9 mouse cellular contexts compared by ENCODE assay signal in genomic region chr14:11709798-11710197, GRCm38 (mm10).
A peak's percentile ranks its signal among the peaks of the same experiment; 100 is the strongest.
DNase-seq lines count a peak whose midpoint lies in the region; ATAC-seq and TF ChIP-seq lines count a peak whose summit lies in the region.
"Had no signal": no experiment of that assay in that cellular context is flagged by ENCODE, and none has a peak within 500 bp of the region (broad histone marks: within the 10 kb centered on the region; RNA-seq: fewer than 3 reads in every experiment).

No protein-coding gene starts in this region.

- peak; percentile 83 for DNase-seq in midbrain, embryonic 14.5 days
- DNase-seq in cerebellum, adult 2 months, result peak; percentile 63 to 70
- DNase-seq in gastrocnemius, postnatal 14 days, result peak; percentile 23
- no peak for DNase-seq in thymus, postnatal 25 days

- H3K4me2 ChIP-seq in hindbrain, embryonic 13.5 days, result no peak overlapping the region
- no peak overlapping the region for H3K4me2 ChIP-seq in hindbrain, embryonic 12.5 days (replicated peaks)
- no peak overlapping the region for H3K4me2 ChIP-seq in midbrain, embryonic 14.5 days (ENCODE audit: low read length)
- H3K4me2 ChIP-seq in midbrain, embryonic 13.5 days (replicated peaks), result no peak overlapping the region
- H3K4me2 ChIP-seq in heart, embryonic 11.5 days, result no peak overlapping the region

- no peak for ATAC-seq in hindbrain, embryonic 13.5 days (ENCODE audit: low FRiP score)
- no peak for ATAC-seq in hindbrain, embryonic 12.5 days (ENCODE audit: low FRiP score)
- ATAC-seq in midbrain, embryonic 14.5 days (ENCODE audit: low FRiP score, low TSS enrichment), result no peak
- ATAC-seq in midbrain, embryonic 13.5 days, result no peak
- ATAC-seq in heart, embryonic 11.5 days (replicated peaks; ENCODE audit: insufficient number of reproducible peaks, low FRiP score, low TSS enrichment), result no peak

- no peaks in the 10 kb centered on the region for H3K36me3 ChIP-seq in hindbrain, embryonic 13.5 days
- no peaks in the 10 kb centered on the region for H3K36me3 ChIP-seq in hindbrain, embryonic 12.5 days
- no peaks in the 10 kb centered on the region for H3K36me3 ChIP-seq in midbrain, embryonic 14.5 days (ENCODE audit: control insufficient read depth, insufficient read depth, low read length)
- H3K36me3 ChIP-seq in midbrain, embryonic 13.5 days, result no peaks in the 10 kb centered on the region
- H3K36me3 ChIP-seq in heart, embryonic 11.5 days (ENCODE audit: control insufficient read depth, insufficient read depth, low read length), result no peaks in the 10 kb centered on the region

- TF ChIP-seq CTCF in cerebellum, adult 2 months (IDR thresholded peaks at IDR 0.05; ENCODE audit: borderline replicate concordance, insufficient read depth, low read depth, low read length), result no peak

- no peak overlapping the region for H3K9ac ChIP-seq in hindbrain, embryonic 13.5 days
- no peak overlapping the region for H3K9ac ChIP-seq in hindbrain, embryonic 12.5 days
- no peak overlapping the region for H3K9ac ChIP-seq in midbrain, embryonic 14.5 days (replicated peaks; ENCODE audit: low read length)
- no peak overlapping the region for H3K9ac ChIP-seq in midbrain, embryonic 13.5 days (replicated peaks)
- no peak overlapping the region for H3K9ac ChIP-seq in heart, embryonic 11.5 days (ENCODE audit: low read depth, low read length)

- no peak for TF ChIP-seq POLR2A in cerebellum, adult 2 months (IDR thresholded peaks at IDR 0.05; ENCODE audit: borderline replicate concordance, insufficient read depth, low read length)

- H3K4me1 ChIP-seq in hindbrain, embryonic 13.5 days (replicated peaks), result peaks cover 22% of the 10 kb centered on the region
- peaks cover 10% of the 10 kb centered on the region; the same call in 1 of the 2 replicates for H3K4me1 ChIP-seq in hindbrain, embryonic 12.5 days
- H3K4me1 ChIP-seq in midbrain, embryonic 14.5 days (ENCODE audit: control insufficient read depth, insufficient read depth, low read length), result peaks cover 11% of the 10 kb centered on the region
- peaks cover 20% of the 10 kb centered on the region for H3K4me1 ChIP-seq in midbrain, embryonic 13.5 days (replicated peaks)
- H3K4me1 ChIP-seq in cerebellum, adult 2 months (ENCODE audit: control insufficient read depth, insufficient read depth, low read length), result 0 out of 2 replicates have a peak, but pooled peaks cover 1% of the 10 kb centered on the region
- peaks cover 12% of the 10 kb centered on the region for H3K4me1 ChIP-seq in heart, embryonic 11.5 days (ENCODE audit: control insufficient read depth, insufficient read depth, low read length)

- peaks cover 3% of the 10 kb centered on the region; the same call in 1 of the 2 replicates for H3K9me3 ChIP-seq in hindbrain, embryonic 13.5 days
- H3K9me3 ChIP-seq in hindbrain, embryonic 12.5 days (replicated peaks), result no peaks in the 10 kb centered on the region
- H3K9me3 ChIP-seq in midbrain, embryonic 14.5 days (ENCODE audit: control insufficient read depth, low read length), result 0 out of 2 replicates have a peak, but pooled peaks cover 2% of the 10 kb centered on the region
- H3K9me3 ChIP-seq in midbrain, embryonic 13.5 days, result no peaks in the 10 kb centered on the region
- H3K9me3 ChIP-seq in heart, embryonic 11.5 days (replicated peaks; ENCODE audit: control insufficient read depth, low read length), result no peaks in the 10 kb centered on the region

- H3K27me3 ChIP-seq in hindbrain, embryonic 13.5 days, result no peaks in the 10 kb centered on the region
- H3K27me3 ChIP-seq in hindbrain, embryonic 12.5 days, result no peaks in the 10 kb centered on the region
- H3K27me3 ChIP-seq in midbrain, embryonic 14.5 days (ENCODE audit: control insufficient read depth, insufficient read depth, low read length), result no peaks in the 10 kb centered on the region
- H3K27me3 ChIP-seq in midbrain, embryonic 13.5 days, result no peaks in the 10 kb centered on the region
- no peaks in the 10 kb centered on the region for H3K27me3 ChIP-seq in cerebellum, adult 2 months (ENCODE audit: control insufficient read depth, insufficient read depth, low read length)
- H3K27me3 ChIP-seq in heart, embryonic 11.5 days (ENCODE audit: control insufficient read depth, insufficient read depth, low read length), result no peaks in the 10 kb centered on the region

- intact Hi-C loops in gastrocnemius, postnatal 14 days (cut with DNase I; ENCODE audit: low total_unique reads), result no loop called here

- WGBS in hindbrain, embryonic 13.5 days, result 37% methylated on average over 8 of the region's 8 CpGs
- 51% methylated on average over 8 of the region's 8 CpGs for WGBS in hindbrain, embryonic 12.5 days
- WGBS in midbrain, embryonic 14.5 days, result 31% methylated on average over 8 of the region's 8 CpGs
- 32% methylated on average over 8 of the region's 8 CpGs for WGBS in midbrain, embryonic 13.5 days
- whole genome bisulfite sequencing in cerebellum, adult 2 months, result 10% methylated on average over 8 of the region's 8 CpGs
- 64% methylated on average over 8 of the region's 8 CpGs for WGBS in heart, embryonic 11.5 days (ENCODE audit: insufficient replicate concordance)

- no peak overlapping the region for H3K4me3 ChIP-seq in hindbrain, embryonic 13.5 days
- no peak overlapping the region for H3K4me3 ChIP-seq in hindbrain, embryonic 12.5 days
- H3K4me3 ChIP-seq in midbrain, embryonic 14.5 days (replicated peaks; ENCODE audit: low read depth, low read length), result no peak overlapping the region
- H3K4me3 ChIP-seq in midbrain, embryonic 13.5 days (replicated peaks), result no peak overlapping the region
- no peak overlapping the region for H3K4me3 ChIP-seq in cerebellum, adult 2 months (replicated peaks; ENCODE audit: insufficient read depth, low read depth, low read length)
- no peak overlapping the region for H3K4me3 ChIP-seq in heart, embryonic 11.5 days (ENCODE audit: low read depth, low read length)
- H3K4me3 ChIP-seq: erythroblast, embryonic 14.5 days had no signal

- 0 out of 2 replicates have a peak overlapping the region, but pooled peaks have one; percentile 8 for H3K27ac ChIP-seq in hindbrain, embryonic 13.5 days
- no peak overlapping the region for H3K27ac ChIP-seq in hindbrain, embryonic 12.5 days
- no peak overlapping the region for H3K27ac ChIP-seq in midbrain, embryonic 14.5 days (replicated peaks; ENCODE audit: low read depth, low read length)
- no peak overlapping the region for H3K27ac ChIP-seq in midbrain, embryonic 13.5 days
- H3K27ac ChIP-seq in cerebellum, adult 2 months (ENCODE audit: insufficient read depth, low read length), result no peak overlapping the region
- no peak overlapping the region for H3K27ac ChIP-seq in heart, embryonic 11.5 days (ENCODE audit: low read depth, low read length)
